Comparison of ENCODE assay signal across 23 mouse cellular contexts in genomic region chr5:140444012-140444411, GRCm38 (mm10). TPM values are rescaled to one million over a fixed set of nuclear protein-coding genes. Genes with fewer than 3 reads are reported as not detected.
DNase-seq lines count a peak whose midpoint lies in the region; ATAC-seq and TF ChIP-seq lines count a peak whose summit lies in the region.
"Had no signal": no experiment of that assay in that cellular context is flagged by ENCODE, and none has a peak within 500 bp of the region (broad histone marks: within the 10 kb centered on the region; RNA-seq: fewer than 3 reads in every experiment).

No protein-coding gene starts in this region.

- TF ChIP-seq POLR2A in lung, adult 2 months (IDR thresholded peaks at IDR 0.05; ENCODE audit: borderline replicate concordance, extremely low read depth, low read depth, low read length) = no peak

- 0 out of 2 replicates have a peak overlapping the region, but pooled peaks have one; percentile 7 for H3K27ac ChIP-seq in lung, postnatal 0 days (ENCODE audit: low read length)
- H3K27ac ChIP-seq in stomach, postnatal 0 days (replicated peaks) = no peak overlapping the region
- H3K27ac ChIP-seq: embryonic facial prominence, embryonic 13.5 days; forebrain, embryonic 10.5 days; hindbrain, embryonic 14.5 days; liver, embryonic 15.5 days had no signal

- no peaks in the 10 kb centered on the region for H3K27me3 ChIP-seq in lung, postnatal 0 days (replicated peaks; ENCODE audit: insufficient read depth, low read length)
- no peaks in the 10 kb centered on the region for H3K27me3 ChIP-seq in stomach, postnatal 0 days (ENCODE audit: control insufficient read depth, insufficient read depth, low read length)
- H3K27me3 ChIP-seq: embryonic facial prominence, embryonic 13.5 days; liver, embryonic 15.5 days had no signal

- peak; percentile 23 to 55 for DNase-seq in heart, adult 18-20 months
- no peak for DNase-seq in heart, postnatal 36 days
- DNase-seq in lung, adult 18-20 months = peak; percentile 23 to 46
- no peak for DNase-seq in lung, adult 2 months
- peak; percentile 65 for DNase-seq in lung, postnatal 0 days (ENCODE audit: low spot score)
- DNase-seq in stomach, postnatal 0 days (ENCODE audit: low spot score) = peak; percentile 79
- DNase-seq in right cerebral cortex, postnatal 4 days = no peak
- no peak for DNase-seq in left cerebral cortex, postnatal 36 days (ENCODE audit: low spot score in 2 of 2)
- DNase-seq: adrenal gland, postnatal 14 days; B cell, adult 2 months; cerebellum, adult 8-10 months; kidney, adult 18-20 months; retina, postnatal 1 day; spleen, adult 18-20 months had no signal

- no peak overlapping the region for H3K4me2 ChIP-seq in lung, postnatal 0 days (replicated peaks; ENCODE audit: low read depth, low read length)
- no peak overlapping the region for H3K4me2 ChIP-seq in stomach, postnatal 0 days (replicated peaks; ENCODE audit: low read depth)
- H3K4me2 ChIP-seq: embryonic facial prominence, embryonic 13.5 days; hindbrain, embryonic 14.5 days; liver, embryonic 15.5 days had no signal

- TF ChIP-seq EP300 in lung, postnatal 0 days (IDR thresholded peaks at IDR 0.05) = peak; percentile 64
- no peak for TF ChIP-seq EP300 in stomach, postnatal 0 days (optimal IDR thresholded peaks at IDR 0.05)

- H3K9me3 ChIP-seq in lung, postnatal 0 days (ENCODE audit: low read length) = no peaks in the 10 kb centered on the region
- no peaks in the 10 kb centered on the region for H3K9me3 ChIP-seq in stomach, postnatal 0 days (ENCODE audit: control insufficient read depth, low read length)
- H3K9me3 ChIP-seq: embryonic facial prominence, embryonic 13.5 days; forebrain, embryonic 10.5 days; G1E; liver, embryonic 15.5 days had no signal

- no peak overlapping the region for H3K4me3 ChIP-seq in lung, adult 2 months (replicated peaks; ENCODE audit: extremely low read depth, low read depth, low read length)
- no peak overlapping the region for H3K4me3 ChIP-seq in lung, postnatal 0 days (ENCODE audit: low read depth, low read length)
- no peak overlapping the region for H3K4me3 ChIP-seq in stomach, postnatal 0 days (ENCODE audit: low read depth, low read length)
- H3K4me3 ChIP-seq: embryonic facial prominence, embryonic 13.5 days; forebrain, embryonic 10.5 days; liver, embryonic 15.5 days had no signal

- intact Hi-C loops in heart, postnatal 36 days (cut with DNase I) = no loop called here
- intact Hi-C loops in left cerebral cortex, postnatal 36 days (cut with DNase I) = no loop called here

- peak; percentile 89 for ATAC-seq in lung, postnatal 0 days
- ATAC-seq in stomach, postnatal 0 days (ENCODE audit: low FRiP score, low TSS enrichment) = peak; percentile 86

- TF ChIP-seq CTCF in lung, adult 2 months (IDR thresholded peaks at IDR 0.05; ENCODE audit: insufficient read depth, low read length) = no peak
- TF ChIP-seq CTCF in lung, postnatal 0 days (IDR thresholded peaks at IDR 0.05) = no peak
- TF ChIP-seq CTCF in stomach, postnatal 0 days (IDR thresholded peaks at IDR 0.05; ENCODE audit: low read depth) = no peak

- peaks cover 3% of the 10 kb centered on the region; the same call in 1 of the 2 replicates for H3K4me1 ChIP-seq in lung, adult 2 months (ENCODE audit: control insufficient read depth, insufficient read depth, low read length)
- no peaks in the 10 kb centered on the region for H3K4me1 ChIP-seq in lung, postnatal 0 days (ENCODE audit: insufficient read depth, low read depth, low read length)
- no peaks in the 10 kb centered on the region for H3K4me1 ChIP-seq in stomach, postnatal 0 days (replicated peaks; ENCODE audit: control insufficient read depth, insufficient read depth)
- H3K4me1 ChIP-seq: embryonic facial prominence, embryonic 13.5 days; forebrain, embryonic 10.5 days; liver, embryonic 15.5 days had no signal

- 54% methylated on average over 4 of the region's 4 CpGs for WGBS in lung, adult 2 months
- 81% methylated on average over 4 of the region's 4 CpGs for WGBS in lung, postnatal 0 days
- 73% methylated on average over 4 of the region's 4 CpGs for WGBS in stomach, postnatal 0 days

- H3K9ac ChIP-seq in lung, postnatal 0 days (replicated peaks; ENCODE audit: low read depth) = no peak overlapping the region
- H3K9ac ChIP-seq in stomach, postnatal 0 days (ENCODE audit: low read length) = no peak overlapping the region
- H3K9ac ChIP-seq: embryonic facial prominence, embryonic 13.5 days; hindbrain, embryonic 14.5 days; liver, embryonic 15.5 days had no signal

- H3K36me3 ChIP-seq in lung, postnatal 0 days (ENCODE audit: insufficient read depth, low read length) = peaks cover 33% of the 10 kb centered on the region
- H3K36me3 ChIP-seq in stomach, postnatal 0 days (ENCODE audit: control insufficient read depth, insufficient read depth, low read length) = peaks cover 31% of the 10 kb centered on the region

RNA-seq across cellular contexts. Expression of gene Gm4869, which starts 1.4 kb away (rescaled TPM):
- total RNA-seq in heart, adult 18-20 months (2021) = not detected
- not detected for total RNA-seq in heart, postnatal 36 days (2021)
- 0.05 TPM in 1 of 2 replicates, not detected in the other for polyA plus RNA-seq in lung, adult 2 months (2012; rRNA removed)
- polyA plus RNA-seq in lung, postnatal 0 days (2015; fragmentation: Nextera tagmentation; extraction: Ambion mirVana) = not detected in 2 replicates
- polyA plus RNA-seq in stomach, postnatal 0 days (2015; fragmentation: Nextera tagmentation; extraction: Ambion mirVana) = not detected in 2 replicates
- not detected for total RNA-seq in left cerebral cortex, postnatal 36 days (2021)
- total RNA-seq: adrenal gland, postnatal 14 days; G1E; gastrocnemius, postnatal 4 days; megakaryocyte-erythroid progenitor cell, adult 5-6 weeks had no signal
- polyA plus RNA-seq: embryonic facial prominence, embryonic 13.5 days; forebrain, embryonic 10.5 days; G1E; hindbrain, embryonic 14.5 days; large intestine, adult 2 months; limb, embryonic 11.5 days; liver, embryonic 15.5 days had no signal

RNA-seq across cellular contexts. Expression of gene Eif3b, which starts 24.9 kb away (rescaled TPM):
- total RNA-seq in heart, adult 18-20 months (2021) = 10 to 100 TPM; 97.4 to 97.6 TPM
- 10 to 100 TPM; 89.8 to 97.7 TPM for total RNA-seq in heart, postnatal 36 days (2021)
- polyA plus RNA-seq in lung, adult 2 months (2012; rRNA removed) = 83.0 and 86.2 TPM in 2 replicates
- polyA plus RNA-seq in lung, postnatal 0 days (2015; fragmentation: Nextera tagmentation; extraction: Ambion mirVana) = 69.8 and 81.5 TPM in 2 replicates
- 61.8 and 66.5 TPM in 2 replicates for polyA plus RNA-seq in stomach, postnatal 0 days (2015; fragmentation: Nextera tagmentation; extraction: Ambion mirVana)
- total RNA-seq in left cerebral cortex, postnatal 36 days (2021) = 10 to 100 TPM; 86.7 to 90.1 TPM

RNA-seq across cellular contexts. Expression of gene Snx8, which starts 55.0 kb away (rescaled TPM):
- total RNA-seq in heart, adult 18-20 months (2021) = 10 to 100 TPM; 15.3 to 17.3 TPM
- 10 to 100 TPM; 14.0 to 19.6 TPM for total RNA-seq in heart, postnatal 36 days (2021)
- 18.7 and 20.0 TPM in 2 replicates for polyA plus RNA-seq in lung, adult 2 months (2012; rRNA removed)
- polyA plus RNA-seq in lung, postnatal 0 days (2015; fragmentation: Nextera tagmentation; extraction: Ambion mirVana) = 16.7 and 17.1 TPM in 2 replicates
- 8.0 and 8.6 TPM in 2 replicates for polyA plus RNA-seq in stomach, postnatal 0 days (2015; fragmentation: Nextera tagmentation; extraction: Ambion mirVana)
- total RNA-seq in left cerebral cortex, postnatal 36 days (2021) = 10 to 100 TPM; 12.1 to 15.1 TPM

Comparison
In these comparisons a context has a peak if more than half of its experiments do, and no peak if none do; other contexts are left out.
1. DNase-seq: peak in heart, adult 18-20 months (2 of 2), lung, adult 18-20 months (2 of 2), lung, postnatal 0 days (single experiment) and stomach, postnatal 0 days (single experiment); none in heart, postnatal 36 days (0 of 2), lung, adult 2 months (single experiment), right cerebral cortex, postnatal 4 days (single experiment) and left cerebral cortex, postnatal 36 days (0 of 2).